Mouse (Mus musculus) myocyte (in vitro differentiated cells): ENCODE measurements at regions not wholly inside any gene's neighbourhood (a gene's known extent, or its start where the extent isn't known, plus 50 kb on each side); places are given as distances from the start of the nearest gene placed in this dataset.

Experiments used
- CEBPB ChIP-seq: IDR thresholded peaks from 2 replicates; pipeline ENCODE4 v1.6.1; 2011; ENCODE audit warnings: mild to moderate bottlenecking, moderate library complexity; ENCODE audit not compliant: poor library complexity, insufficient read depth, severe bottlenecking
- E2F4 ChIP-seq: IDR thresholded peaks from one replicate; pipeline ENCODE4 v1.6.1; 2011; ENCODE audit warnings: mild to moderate bottlenecking, control low read depth, moderate library complexity; ENCODE audit not compliant: insufficient read depth
- MAX ChIP-seq: IDR thresholded peaks from one replicate; pipeline ENCODE4 v1.6.1; 2011; ENCODE audit warnings: low read depth, mild to moderate bottlenecking, control low read depth
- MYOG ChIP-seq, 3 experiments: IDR thresholded peaks; one replicate each; pipeline ENCODE4 v1.6.1; 2011; ENCODE audit warnings: control low read depth in 2 of 3, low read depth in 2 of 3, mild to moderate bottlenecking in 2 of 3; ENCODE audit not compliant: insufficient read length in 2 of 3, control insufficient read depth in 1 of 3, insufficient read depth in 1 of 3
- POLR2A ChIP-seq: IDR thresholded peaks from one replicate; pipeline ENCODE4 v1.6.1; 2011; ENCODE audit warnings: low read depth, mild to moderate bottlenecking, control low read depth, moderate library complexity; ENCODE audit not compliant: insufficient read length
- POLR2AphosphoS2 ChIP-seq: IDR thresholded peaks from one replicate; pipeline ENCODE4 v1.6.1; 2011; ENCODE audit warnings: low read depth, control low read depth; ENCODE audit not compliant: insufficient read length
- TCF12 ChIP-seq: IDR thresholded peaks from one replicate; pipeline ENCODE4 v1.6.1; 2011; ENCODE audit warnings: mild to moderate bottlenecking, control low read depth; ENCODE audit not compliant: poor library complexity, insufficient read depth, severe bottlenecking
- USF1 ChIP-seq: IDR thresholded peaks from one replicate; pipeline ENCODE4 v1.6.1; 2011; ENCODE audit warnings: low read depth, mild to moderate bottlenecking, control low read depth, moderate library complexity

GRCm38 (mm10) chr19:44686061-44686460 lies 69.8 kb upstream of the Pax2 start:
- no peak for TF ChIP-seq MAX
- TF ChIP-seq POLR2A: no peak
- TF ChIP-seq POLR2AphosphoS2: no peak
- no peak for TF ChIP-seq CEBPB
- TF ChIP-seq MYOG (IDR thresholded peaks at IDR 0.05; ENCODE audit: control insufficient read depth in 1 of 3, insufficient read depth in 1 of 3, insufficient read length in 2 of 3, low read depth in 2 of 3): no peak
- TF ChIP-seq USF1: no peak
- TF ChIP-seq TCF12: no peak
- no peak for TF ChIP-seq E2F4
